Mouse (Mus musculus): ENCODE measurements around the gene Nab2.

Nab2 gene

DNA sequence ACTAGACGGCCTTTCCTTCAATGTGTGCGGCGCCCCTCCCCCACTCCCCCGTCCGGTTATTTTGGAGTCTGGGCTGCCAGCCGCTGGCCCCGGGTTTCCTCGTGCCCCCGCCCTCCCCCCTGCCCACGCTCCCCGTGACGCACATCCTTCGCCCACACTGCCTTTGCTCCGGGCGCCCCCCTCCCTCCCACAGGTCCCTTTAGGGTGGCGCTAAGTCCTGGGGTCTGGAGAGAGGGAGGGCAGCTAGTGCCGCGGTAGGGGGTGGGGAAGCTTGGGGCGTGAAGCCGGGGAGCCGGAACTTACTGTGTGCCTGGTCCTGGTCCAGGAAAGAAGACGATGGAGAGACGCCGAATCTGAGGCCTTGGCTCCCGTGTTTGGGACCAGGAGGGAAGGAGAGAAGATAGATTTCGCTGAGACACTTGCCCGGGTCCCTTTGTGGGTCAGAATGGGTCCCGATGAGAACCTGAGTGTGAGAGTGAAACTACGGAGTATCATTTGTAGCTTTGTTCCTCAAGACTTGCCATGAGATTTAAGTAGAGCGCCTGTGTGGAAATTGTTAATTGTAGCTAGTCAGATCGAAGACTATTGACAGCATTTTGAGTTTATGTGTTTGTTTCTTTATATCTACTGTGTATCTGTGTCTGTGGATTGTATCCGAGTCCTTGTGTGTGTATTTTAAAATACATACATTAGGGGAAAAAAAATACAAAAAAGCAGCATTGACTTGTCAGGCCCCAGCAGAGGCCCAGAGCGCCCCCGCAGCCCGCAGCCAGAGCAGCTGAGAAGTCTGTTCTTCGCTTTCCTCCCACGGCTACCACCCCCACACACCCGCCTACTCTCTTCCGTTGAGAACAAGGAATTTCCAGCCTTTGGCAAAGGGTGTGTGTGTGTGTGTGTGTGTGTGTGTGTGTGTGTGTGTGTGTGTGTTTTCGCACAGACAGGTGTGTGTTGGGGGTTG is at the start of gene Nab2:
Gene Nab2 (minus strand): TSS at position 476 of the 958 bp plus-strand sequence.
- peak; percentile 68 for DNase-seq (ENCODE audit: low spot score)

DNA sequence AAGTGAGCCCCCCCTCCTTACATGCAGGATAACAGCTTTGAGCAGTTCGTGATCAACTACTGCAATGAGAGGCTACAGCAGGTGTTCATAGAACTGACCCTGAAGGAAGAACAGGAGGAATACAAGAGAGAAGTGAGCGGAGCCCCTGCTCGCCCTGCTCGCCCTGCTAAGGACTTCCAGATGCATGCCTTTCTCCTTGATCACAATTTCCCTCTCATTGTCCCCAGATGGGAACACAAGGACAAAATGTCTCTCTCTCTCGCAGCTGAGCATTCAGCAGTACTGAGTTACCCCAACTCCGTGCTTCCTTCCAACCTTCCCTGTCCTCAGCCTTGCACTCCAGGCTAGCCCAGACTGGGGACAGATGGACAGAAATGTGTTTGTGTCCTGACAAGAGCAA is 44.4 kb upstream of the Nab2 start:
- no peak for DNase-seq (ENCODE audit: low spot score)

- DNase-seq (ENCODE audit: low spot score): no peak
Observed at GRCm38 (mm10) chr10:127710331-127710730, 42.0 kb upstream of the Nab2 start.

- DNase-seq (ENCODE audit: low spot score): no peak
Observed at GRCm38 (mm10) chr10:127708850-127709370, 40.5 kb upstream of the Nab2 start.

DNA sequence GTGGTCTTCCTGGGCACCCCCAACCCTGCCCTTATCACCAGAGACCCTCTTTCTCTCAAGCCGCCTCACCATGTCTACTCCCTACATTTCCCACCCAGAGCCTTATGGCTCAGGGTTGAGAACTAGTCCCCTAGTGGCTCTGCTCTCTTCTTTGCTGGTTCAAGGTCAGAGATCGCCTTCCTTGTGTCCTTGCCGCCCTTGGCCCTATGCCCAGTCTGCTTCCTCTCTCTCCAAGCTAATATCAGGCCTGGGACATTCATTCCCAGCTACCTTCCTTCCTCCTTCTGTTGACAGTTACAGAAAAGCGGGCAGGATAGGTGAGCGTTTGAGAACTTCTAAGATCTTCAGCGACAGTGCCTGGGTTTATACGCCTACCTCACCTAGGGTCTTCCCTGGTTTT is 39.4 kb upstream of the Nab2 start:
- DNase-seq (ENCODE audit: low spot score): no peak

DNA sequence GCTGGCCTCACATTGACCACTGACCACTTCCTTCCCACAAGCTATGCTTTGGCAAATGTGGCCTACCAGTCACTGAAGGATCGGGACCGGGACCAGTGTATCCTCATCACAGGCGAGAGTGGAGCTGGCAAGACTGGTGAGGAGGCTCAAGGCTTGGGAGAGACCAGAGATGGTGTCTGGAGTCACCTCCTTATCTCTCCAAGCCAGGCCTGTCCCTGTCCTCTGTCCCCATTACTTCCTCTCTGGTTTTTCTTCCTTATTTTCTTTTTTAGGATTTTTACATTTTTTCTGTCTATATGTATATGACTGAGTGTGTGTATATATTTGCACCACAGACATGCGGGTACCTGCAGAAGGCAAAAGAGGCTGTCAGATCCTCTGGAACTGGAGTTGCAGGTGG is 37.4 kb upstream of the Nab2 start:
- DNase-seq (ENCODE audit: low spot score): no peak

DNA sequence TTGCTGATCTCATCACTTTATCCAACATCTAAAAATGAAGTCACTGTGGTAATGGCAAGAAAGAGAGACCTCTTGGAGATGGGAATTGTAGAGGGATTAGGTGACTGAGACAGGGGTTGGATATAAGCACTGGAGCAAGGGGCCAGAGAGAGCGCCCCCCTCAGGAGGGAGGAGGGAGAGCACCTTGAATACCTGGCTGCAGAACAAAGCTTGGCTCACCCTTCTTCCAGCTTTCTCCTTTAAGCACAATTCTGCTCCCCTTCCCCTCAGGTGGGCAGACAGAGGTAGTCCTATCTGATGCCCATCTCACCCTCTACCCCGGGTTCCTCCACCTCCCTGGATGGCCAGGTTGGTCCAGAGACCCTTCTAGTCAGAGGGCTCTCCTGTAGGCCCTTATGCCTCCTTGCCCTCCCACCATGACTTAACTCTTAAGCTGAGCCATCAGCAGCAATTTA is 36.4 kb upstream of the Nab2 start, which contains the start of gene Myo1a:
Gene Myo1a (plus strand): TSS at position 405 of the 455 bp plus-strand sequence.
- DNase-seq (ENCODE audit: low spot score): no peak

DNA sequence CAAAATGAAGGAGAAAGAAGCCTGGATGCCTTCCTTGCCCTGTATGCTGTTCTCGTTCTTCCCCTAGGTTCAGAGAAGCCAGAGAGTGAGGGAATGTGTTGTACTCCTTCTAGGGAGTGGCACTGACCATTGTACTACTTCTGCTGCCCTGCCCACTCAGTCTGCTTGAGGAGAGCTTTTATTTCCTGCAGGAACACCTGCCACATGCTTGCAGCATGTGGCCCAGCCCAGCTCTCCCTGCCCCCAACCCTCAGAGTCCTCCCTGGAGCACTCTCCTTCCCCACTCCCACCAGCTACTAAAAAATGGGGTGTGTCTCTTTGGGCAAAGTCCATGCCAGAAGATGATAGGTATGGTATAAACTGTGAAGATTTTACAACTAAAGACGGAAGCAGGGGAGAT is 35.9 kb upstream of the Nab2 start:
- no peak for DNase-seq (ENCODE audit: low spot score)

GRCm38 (mm10) chr10:127703299-127703698 is 34.9 kb upstream of the Nab2 start:
- DNase-seq (ENCODE audit: low spot score): peak; percentile 58

- no peak for DNase-seq (ENCODE audit: low spot score)
Observed at GRCm38 (mm10) chr10:127698966-127699365, 30.6 kb upstream of the Nab2 start.

DNA sequence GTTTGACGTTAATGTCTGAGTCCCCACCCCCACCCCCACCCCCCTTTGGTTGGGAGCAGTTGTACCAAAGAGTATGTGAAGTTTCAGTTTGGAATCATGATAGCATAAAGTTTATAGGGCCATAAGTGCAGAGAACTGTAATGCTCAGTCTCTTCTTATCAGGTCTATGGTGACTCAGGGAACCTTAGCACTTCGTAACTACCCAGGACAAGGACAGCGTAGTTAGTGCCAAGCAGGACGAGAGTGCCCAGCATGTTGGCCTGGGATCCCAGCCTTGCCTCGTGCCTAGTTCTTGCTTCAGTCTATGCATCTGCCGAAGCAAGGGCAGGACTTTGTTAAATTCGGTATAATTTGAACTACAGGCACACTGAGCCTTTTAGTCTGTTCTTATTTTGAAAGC is 27.4 kb upstream of the Nab2 start:
- DNase-seq (ENCODE audit: low spot score): no peak

DNA sequence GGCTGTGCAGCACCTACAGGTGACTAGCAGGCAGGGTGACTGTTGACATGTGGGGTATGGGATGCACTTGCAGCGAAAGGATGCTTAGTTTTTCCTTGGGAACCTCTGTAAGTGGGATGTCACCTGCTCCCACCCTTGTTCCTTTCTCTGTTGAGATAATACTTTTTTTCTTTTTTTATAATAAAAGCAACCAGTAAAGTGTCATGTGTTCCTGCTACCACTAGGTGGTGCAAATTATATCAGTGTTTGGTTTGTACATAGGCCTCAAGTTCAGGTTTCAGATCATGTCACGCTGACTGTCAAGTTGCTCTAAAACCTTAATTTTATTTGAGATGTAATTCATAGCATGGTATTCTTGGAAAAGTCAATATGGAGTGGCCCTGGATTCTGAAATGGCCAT is 26.3 kb upstream of the Nab2 start:
- DNase-seq (ENCODE audit: low spot score): peak; percentile 63

- no peak for DNase-seq (ENCODE audit: low spot score)
Observed at GRCm38 (mm10) chr10:127691053-127691452, 22.7 kb upstream of the Nab2 start.

- no peak for DNase-seq (ENCODE audit: low spot score)
Observed at GRCm38 (mm10) chr10:127682886-127683285, 14.5 kb upstream of the Nab2 start.

DNA sequence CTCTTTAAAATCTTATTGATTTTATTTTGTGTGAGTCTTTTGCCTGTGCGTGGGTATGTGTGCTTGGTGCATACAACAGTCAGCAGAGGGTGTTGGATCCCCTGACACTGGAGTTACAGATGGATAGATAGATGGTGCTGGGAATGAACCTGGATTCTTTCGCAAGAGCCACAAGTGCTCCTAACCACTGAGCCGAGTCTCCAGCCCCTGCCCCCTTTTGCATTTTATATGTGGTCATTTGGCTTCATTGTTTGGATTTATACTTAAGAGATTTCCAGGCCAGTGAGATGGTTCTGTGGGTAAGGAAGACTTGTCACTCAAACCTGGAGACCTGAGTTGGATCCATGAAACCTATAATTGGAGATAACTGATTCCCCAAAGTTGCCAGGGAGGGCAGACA is 11.5 kb upstream of the Nab2 start:
- no peak for DNase-seq (ENCODE audit: low spot score)

- DNase-seq (ENCODE audit: low spot score): no peak
Observed at GRCm38 (mm10) chr10:127679208-127679607, 10.8 kb upstream of the Nab2 start.

GRCm38 (mm10) chr10:127677591-127678336 is 9.4 kb upstream of the Nab2 start:
- DNase-seq (ENCODE audit: low spot score): peak; percentile 90

DNA sequence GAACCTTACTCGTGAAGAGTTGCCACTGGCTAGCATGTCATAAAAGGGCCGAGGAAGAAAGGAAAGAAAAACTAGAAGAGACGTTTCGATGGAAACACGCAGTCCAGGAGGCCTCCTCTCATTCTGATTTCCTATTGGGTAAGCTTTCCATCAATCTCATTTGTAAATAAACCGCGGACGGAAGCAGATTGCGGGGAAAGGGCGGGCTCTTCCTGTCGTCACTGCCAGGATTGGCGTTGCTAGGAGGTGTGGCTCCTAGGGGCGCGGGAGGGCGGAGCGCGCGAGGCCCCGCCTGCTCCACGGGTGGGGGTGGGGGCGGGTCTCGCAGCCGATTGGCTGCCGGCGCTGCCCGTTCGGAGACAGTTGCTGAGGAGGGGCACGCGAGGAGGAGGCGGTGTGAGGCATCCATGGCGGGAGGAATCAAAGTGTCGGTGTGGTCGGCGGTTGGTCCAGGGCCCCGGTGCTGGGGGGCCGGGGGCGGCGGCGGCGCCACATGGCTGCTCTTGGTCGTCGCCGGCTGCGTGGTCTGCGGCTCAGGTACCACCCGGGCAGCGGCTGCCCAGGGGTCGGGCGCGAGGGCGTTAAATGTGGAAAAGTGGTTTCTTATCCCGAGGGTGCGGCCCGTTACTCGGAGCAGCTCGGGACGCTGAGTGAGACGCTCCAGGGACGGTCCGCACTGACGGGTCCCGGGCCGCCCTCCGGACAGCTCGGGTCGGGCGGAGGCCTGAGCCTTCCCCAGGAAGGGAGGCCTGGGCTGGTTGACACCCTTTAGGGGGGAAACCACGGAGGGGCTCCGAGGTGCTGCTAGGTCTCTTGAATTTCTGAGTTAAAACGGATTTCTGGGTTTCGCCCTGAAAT is 8.6 kb upstream of the Nab2 start:
- DNase-seq (ENCODE audit: low spot score): peak; percentile 99

DNA sequence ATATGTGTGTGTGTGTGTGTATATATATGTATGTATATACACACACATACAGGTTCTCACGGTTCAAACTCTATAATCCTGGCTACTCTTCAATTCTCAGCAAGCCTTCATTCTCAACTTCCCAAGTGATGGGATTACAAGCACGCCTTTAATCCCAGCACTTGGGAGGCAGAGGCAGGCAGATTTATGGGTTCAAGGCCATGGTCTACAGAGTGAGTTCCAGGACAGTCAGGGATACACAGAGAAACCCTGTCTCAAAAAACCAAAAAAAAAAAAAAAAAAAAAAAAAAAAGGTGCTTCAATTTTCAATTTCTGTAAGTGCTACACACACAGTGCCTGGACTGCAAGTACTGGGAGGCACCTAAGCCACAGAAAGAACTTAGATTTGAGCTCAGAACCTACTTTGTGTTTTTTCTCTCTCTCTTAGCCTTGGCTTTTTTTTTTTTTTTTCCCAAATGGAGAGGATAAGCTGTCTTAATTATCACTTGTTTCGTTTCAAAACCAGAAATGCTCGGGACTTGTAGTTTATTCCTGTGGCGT is 7.6 kb upstream of the Nab2 start:
- no peak for DNase-seq (ENCODE audit: low spot score)

- DNase-seq (ENCODE audit: low spot score): peak; percentile 83
Observed at GRCm38 (mm10) chr10:127674794-127675522, 6.6 kb upstream of the Nab2 start.

Data from embryo, embryonic 10.5 days (tissue).